Mouse (Mus musculus) frontal cortex, postnatal 14 days (tissue): Measurements from ENCODE around the gene Kdf1.

ENCODE experiments used
- DNase-seq, 2 experiments: peaks; one replicate each; pipeline ENCODE4 v3.0.0; 2022; ENCODE audit warnings: low spot score in 2 of 2

Kdf1 gene

GRCm38 (mm10) chr4:133518601-133519368 is at the start of gene Kdf1:
Gene Kdf1, plus strand, starts transcription at chr4:133518963.
- no peak for DNase-seq

- DNase-seq, result no peak
These were observed 49.6 kb upstream of the Kdf1 start for GRCm38 (mm10) chr4:133469122-133469521.

GRCm38 (mm10) chr4:133471135-133471821 is 47.5 kb upstream of the Kdf1 start:
- DNase-seq, result no peak

- no peak for DNase-seq
These were observed 44.9 kb upstream of the Kdf1 start for GRCm38 (mm10) chr4:133473833-133474232.

GRCm38 (mm10) chr4:133479458-133480184 is 39.1 kb upstream of the Kdf1 start, which contains the start of gene Tent5b:
Gene Tent5b, plus strand, starts transcription at chr4:133480132.
- peak; percentile 95 to 97 for DNase-seq

- DNase-seq, result no peak
These were observed 38.6 kb upstream of the Kdf1 start for GRCm38 (mm10) chr4:133480185-133480537.

GRCm38 (mm10) chr4:133480754-133481153 is 38.0 kb upstream of the Kdf1 start:
- DNase-seq, result no peak

- DNase-seq, result no peak
These were observed 37.3 kb upstream of the Kdf1 start for GRCm38 (mm10) chr4:133481488-133481887.

- DNase-seq, result no peak
These were observed 36.3 kb upstream of the Kdf1 start for GRCm38 (mm10) chr4:133482479-133482878.

GRCm38 (mm10) chr4:133484266-133485025 is 34.3 kb upstream of the Kdf1 start:
- no peak for DNase-seq

GRCm38 (mm10) chr4:133485691-133486425 is 32.9 kb upstream of the Kdf1 start:
- DNase-seq, result no peak

GRCm38 (mm10) chr4:133486673-133487357 is 31.9 kb upstream of the Kdf1 start:
- no peak for DNase-seq

GRCm38 (mm10) chr4:133488619-133489392 is 30.0 kb upstream of the Kdf1 start:
- no peak for DNase-seq

- no peak for DNase-seq
These were observed 29.1 kb upstream of the Kdf1 start for GRCm38 (mm10) chr4:133489489-133490245.

- no peak for DNase-seq
These were observed 27.0 kb upstream of the Kdf1 start for GRCm38 (mm10) chr4:133491800-133492199.

- DNase-seq, result no peak
These were observed 24.9 kb upstream of the Kdf1 start for GRCm38 (mm10) chr4:133493895-133494294.

- DNase-seq, result peak in 1 of 2 experiments; percentile 80
These were observed 24.3 kb upstream of the Kdf1 start for GRCm38 (mm10) chr4:133494432-133494831.

GRCm38 (mm10) chr4:133494867-133495266 is 23.9 kb upstream of the Kdf1 start:
- no peak for DNase-seq

GRCm38 (mm10) chr4:133495711-133496110 is 23.1 kb upstream of the Kdf1 start:
- DNase-seq, result no peak
